Mouse (Mus musculus): Measurements from ENCODE around the gene Scn8a.

- TF ChIP-seq CTCF (IDR thresholded peaks at IDR 0.05; ENCODE audit: low read depth, low read length) (no peak), POLR2A (IDR thresholded peaks at IDR 0.05; ENCODE audit: borderline replicate concordance, low read depth, low read length) (no peak)
Measured at GRCm38 (mm10) chr15:100922210-100922609, 52.6 kb downstream of the Scn8a start.
